Mouse (Mus musculus) spleen, adult 2 months (tissue): ENCODE data around the gene Zfp398.

Experiments
- CTCF ChIP-seq: fragments of 200-500 bp; IDR thresholded peaks from 2 replicates; pipeline ENCODE4 v1.5.1; 2011; ENCODE audit warnings: mild to moderate bottlenecking, inconsistent platforms; ENCODE audit not compliant: insufficient read depth, insufficient read length, insufficient replicate concordance; ENCODE audit errors: extremely low read depth
- POLR2A ChIP-seq: fragments of 200-500 bp; IDR thresholded peaks from 2 replicates; pipeline ENCODE4 v1.6.1; 2011; ENCODE audit warnings: low read depth, low read length, inconsistent platforms

DNA sequence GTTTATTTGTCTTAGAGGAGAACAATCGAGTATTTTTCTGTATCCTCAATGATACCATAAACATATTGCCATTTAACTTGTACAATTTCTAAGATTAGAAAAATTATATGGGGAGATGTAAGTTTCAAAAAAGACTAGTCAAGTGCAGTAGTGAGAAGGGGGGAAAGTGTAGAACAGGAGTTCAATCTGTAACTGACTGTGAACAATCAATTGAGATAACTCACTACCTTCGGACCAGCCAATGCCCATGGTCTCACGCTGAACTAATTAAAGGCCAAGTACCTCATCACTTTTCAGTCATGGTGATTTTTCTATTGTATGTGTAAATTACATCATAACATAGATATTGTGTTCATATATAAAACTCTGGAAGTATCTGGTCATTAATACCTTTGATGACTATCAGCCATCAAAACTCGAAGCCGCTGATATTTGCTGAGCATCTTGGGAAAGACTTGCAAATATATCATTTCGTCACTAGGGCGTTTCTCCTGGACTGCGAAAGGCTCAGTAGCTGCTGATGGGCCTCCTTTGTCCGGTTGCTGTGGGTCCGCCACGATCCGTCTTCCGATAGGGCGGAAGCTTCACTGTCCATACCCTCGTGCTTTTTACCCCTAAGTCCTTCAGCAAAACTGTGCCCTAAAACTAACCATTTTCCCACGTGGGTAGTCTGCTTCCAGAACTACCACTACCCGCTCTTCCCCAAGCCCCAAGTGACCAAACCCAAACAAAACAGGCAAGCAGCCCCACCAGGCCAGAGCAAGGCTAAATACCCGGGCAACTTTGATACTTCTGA, 47.3 kb upstream of the Zfp398 start:
- TF ChIP-seq CTCF (no peak), POLR2A (peak; percentile 91)
